Mouse (Mus musculus) intestine, postnatal 0 days (tissue): ENCODE measurements around the gene Kcnh6. TPM values are rescaled to one million over a fixed set of nuclear protein-coding genes. Genes with fewer than 3 reads are reported as not detected.
A peak's percentile ranks its signal among the peaks of the same experiment; 100 is the strongest.

Source experiments
- ATAC-seq: fragments of 200-750 bp; cut with Nextera tagmentation; 2 replicates; pipeline ENCODE4 v1.8.0; 2017; ENCODE audit warnings: mild to moderate bottlenecking, moderate TSS enrichment, moderate library complexity
- H3K27ac ChIP-seq: fragments of 300-500 bp; sonication (generic); 2 replicates; pipeline ENCODE4 v1.5.1; 2014; ENCODE audit warnings: mild to moderate bottlenecking, low read depth, low read length, moderate library complexity
- H3K27me3 ChIP-seq: fragments of 300-500 bp; sonication (generic); replicated peaks from 2 replicates; pipeline ENCODE4 v1.6.1; 2014; ENCODE audit warnings: low read length, mixed read lengths; ENCODE audit not compliant: control insufficient read depth, insufficient read depth
- H3K36me3 ChIP-seq: fragments of 300-500 bp; sonication (generic); 2 replicates; pipeline ENCODE4 v1.6.1; 2014; ENCODE audit warnings: mild to moderate bottlenecking, moderate library complexity; ENCODE audit not compliant: control insufficient read depth, insufficient read depth
- H3K4me1 ChIP-seq: fragments of 300-500 bp; sonication (generic); replicated peaks from 2 replicates; pipeline ENCODE4 v1.6.1; 2014; ENCODE audit warnings: antibody characterized with exemption, low read length, mixed read lengths; ENCODE audit not compliant: control insufficient read depth, insufficient read depth
- H3K4me2 ChIP-seq: fragments of 300-500 bp; sonication (generic); replicated peaks from 2 replicates; pipeline ENCODE4 v1.6.1; 2014; ENCODE audit warnings: low read depth, mild to moderate bottlenecking, moderate library complexity
- H3K4me3 ChIP-seq: fragments of 300-500 bp; sonication (generic); 2 replicates; pipeline ENCODE4 v1.5.1; 2014; ENCODE audit warnings: low read depth, low read length
- H3K9ac ChIP-seq: fragments of 300-500 bp; sonication (generic); 2 replicates; pipeline ENCODE4 v1.6.1; 2014; ENCODE audit warnings: mild to moderate bottlenecking, low read depth, low read length
- H3K9me3 ChIP-seq: fragments of 300-500 bp; sonication (generic); 2 replicates; pipeline ENCODE4 v1.6.1; 2016; ENCODE audit warnings: mixed run types; ENCODE audit not compliant: control insufficient read depth
- CTCF ChIP-seq: sonication (generic); IDR thresholded peaks from 2 replicates; pipeline ENCODE4 v1.5.1; 2016; ENCODE audit warnings: low read depth, mild to moderate bottlenecking, control low read depth, antibody characterized with exemption, moderate library complexity
- WGBS: fragments of 180-500 bp; shearing (Covaris S2); extraction: QIAGEN DNeasy Blood & Tissue Kit; methylation state at CpG from one replicate; pipeline ENCODE4 v1.1.7; 2014; 5-methylcytosine and 5-hydroxymethylcytosine counted together
- polyA plus RNA-seq: library from polyadenylated mRNA; unstranded; fragments of >200 nt; fragmentation: Nextera tagmentation; extraction: Ambion mirVana; gene quantifications from 2 replicates; pipeline ENCODE4 v1.2.1, GENCODE M21; 2015

The Kcnh6 gene
- polyA plus RNA-seq, 1 experiment from 2014 or later, result 1.6 TPM

DNA sequence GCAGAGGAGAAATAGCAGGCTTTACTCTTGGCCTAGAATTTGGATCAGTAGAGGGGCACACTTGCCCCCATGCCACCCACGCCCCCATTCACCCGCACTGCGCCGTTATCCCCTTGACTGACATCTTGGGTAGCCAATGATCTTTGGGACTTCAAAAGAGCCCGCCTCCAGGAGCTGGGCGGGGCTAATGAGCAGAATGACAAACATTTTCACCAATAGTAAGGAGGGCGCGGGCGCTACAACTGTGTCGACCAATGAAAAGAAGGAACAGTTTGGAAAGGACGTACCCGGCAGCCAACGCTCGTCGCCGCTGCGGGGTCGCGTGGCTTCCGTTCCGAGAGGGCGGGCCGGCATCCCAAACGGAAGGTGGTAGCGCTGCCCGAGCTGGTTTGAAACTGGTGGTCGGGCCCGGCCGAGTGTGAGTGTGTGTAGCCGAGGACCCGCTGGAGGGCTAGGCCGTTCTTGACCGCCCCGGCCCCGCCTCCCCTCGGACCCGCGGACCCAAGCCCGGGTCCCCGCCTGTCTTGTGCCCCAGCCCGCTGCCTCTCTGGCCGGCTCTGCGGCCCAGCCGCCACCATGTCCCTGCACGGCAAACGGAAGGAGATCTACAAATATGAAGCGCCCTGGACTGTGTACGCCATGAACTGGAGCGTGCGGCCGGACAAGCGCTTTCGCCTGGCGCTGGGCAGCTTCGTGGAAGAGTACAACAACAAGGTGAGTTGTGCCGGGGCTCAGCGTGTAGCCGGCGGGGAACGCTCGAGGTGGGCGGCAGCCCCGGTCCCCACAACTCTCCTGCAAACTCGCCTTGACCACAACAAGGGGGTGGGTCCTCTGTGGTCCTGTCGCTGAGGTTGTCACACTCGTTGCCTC is 28.9 kb downstream of the Kcnh6 start, which contains the start of gene Dcaf7:
TSS of gene Dcaf7 (plus strand) at position 325 of the 870 bp plus-strand sequence.
- H3K27me3 ChIP-seq, result no peaks in the 10 kb centered on the region
- H3K27ac ChIP-seq, result peak within 1 kb of the TSS; percentile 90
- H3K9ac ChIP-seq, result peak within 1 kb of the TSS; percentile 91
- H3K9me3 ChIP-seq, result no peaks in the 10 kb centered on the region
- H3K4me2 ChIP-seq, result peak within 1 kb of the TSS; percentile 75
- 0 out of 2 replicates have a peak, but pooled peaks cover 3% of the 10 kb centered on the region for H3K4me1 ChIP-seq
- H3K36me3 ChIP-seq, result no peaks in the 10 kb centered on the region
- WGBS, result under 1% methylated on average over 66 of the region's 66 CpGs
- peak; percentile 99 for ATAC-seq
- peak within 1 kb of the TSS; percentile 97 for H3K4me3 ChIP-seq
- TF ChIP-seq CTCF, result no peak

DNA sequence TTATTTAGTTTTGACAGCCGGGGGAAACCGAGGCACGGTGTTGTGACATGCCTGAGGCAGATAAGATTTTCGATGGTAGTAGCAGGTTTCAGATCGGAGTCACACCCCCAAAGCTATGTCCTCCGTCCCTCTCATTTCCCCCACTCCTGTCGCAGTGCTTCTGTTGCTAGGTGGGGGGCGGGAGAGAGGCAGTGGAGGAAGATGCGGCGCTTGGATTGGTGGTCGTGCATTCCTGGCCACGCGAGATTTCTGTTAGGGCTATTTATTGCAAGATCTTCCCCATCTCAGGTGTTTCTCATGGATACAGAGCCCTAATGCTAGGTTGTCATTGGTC is 29.5 kb downstream of the Kcnh6 start:
- under 1% methylated on average over 13 of the region's 13 CpGs for WGBS
- H3K27ac ChIP-seq, result peak overlapping the region; percentile 90
- peak overlapping the region; percentile 75 for H3K4me2 ChIP-seq
- no peaks in the 10 kb centered on the region for H3K9me3 ChIP-seq
- H3K9ac ChIP-seq, result peak overlapping the region; percentile 91
- no peak for ATAC-seq
- TF ChIP-seq CTCF, result peak; percentile 42
- H3K36me3 ChIP-seq, result no peaks in the 10 kb centered on the region
- H3K4me1 ChIP-seq, result 0 out of 2 replicates have a peak, but pooled peaks cover 3% of the 10 kb centered on the region
- H3K27me3 ChIP-seq, result no peaks in the 10 kb centered on the region
- H3K4me3 ChIP-seq, result peak overlapping the region; percentile 97

DNA sequence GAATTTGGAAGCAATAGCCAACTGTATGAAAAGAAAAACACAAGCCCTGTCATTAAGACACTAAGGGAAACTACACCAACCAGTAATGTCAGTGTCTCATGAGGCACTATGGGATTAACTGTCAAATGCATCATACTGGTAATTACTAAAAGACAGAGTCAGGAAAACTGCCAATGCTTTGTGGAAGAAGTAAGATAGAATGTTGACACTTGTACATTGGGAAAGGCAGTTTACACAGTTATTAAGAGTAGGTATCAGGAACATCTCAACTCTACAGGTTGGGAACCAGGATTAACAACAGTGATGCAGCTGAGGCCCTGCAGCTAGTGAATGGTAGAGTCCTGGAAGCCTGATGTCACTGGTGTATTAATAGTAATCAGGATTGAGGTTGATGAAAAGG is 36.4 kb downstream of the Kcnh6 start:
- ATAC-seq, result no peak

DNA sequence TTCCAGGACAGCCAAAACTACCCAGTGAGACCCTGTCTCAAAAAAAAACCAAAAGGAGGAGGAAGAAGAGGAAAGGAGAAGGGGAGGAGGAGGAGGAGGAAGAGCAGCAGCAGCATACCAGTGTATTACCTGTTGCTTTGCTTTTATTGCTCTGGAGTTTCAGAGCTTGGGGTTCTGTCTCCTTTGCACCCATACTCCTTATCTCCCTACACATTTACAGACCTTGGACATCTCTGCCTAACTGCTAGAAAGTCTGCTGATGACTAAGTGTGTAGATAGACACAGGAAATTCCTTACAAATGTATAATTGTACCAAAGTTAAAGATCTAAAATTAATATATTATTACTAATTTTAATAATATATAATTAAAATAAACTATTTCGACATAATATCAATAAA is 37.3 kb downstream of the Kcnh6 start:
- Histone ChIP-seq H3K36me3 (peaks cover 32% of the 10 kb centered on the region), H3K9ac (no peak overlapping the region), H3K4me1 (no peaks in the 10 kb centered on the region), H3K27ac (no peak overlapping the region), H3K9me3 (no peaks in the 10 kb centered on the region), H3K4me3 (no peak overlapping the region), H3K4me2 (no peak overlapping the region), H3K27me3 (no peaks in the 10 kb centered on the region)
- ATAC-seq, result no peak; the same call in 1 of the 2 replicates
- TF ChIP-seq CTCF, result no peak
- WGBS, result 89% methylated on average over 1 of the region's 1 CpGs

More for the DNA sequence above, 36.4 kb downstream of the Kcnh6 start:
- Histone ChIP-seq H3K9me3 (no peaks in the 10 kb centered on the region), H3K4me1 (no peaks in the 10 kb centered on the region), H3K4me3 (no peak overlapping the region), H3K9ac (no peak overlapping the region), H3K27ac (no peak overlapping the region), H3K27me3 (no peaks in the 10 kb centered on the region), H3K36me3 (peaks cover 27% of the 10 kb centered on the region), H3K4me2 (no peak overlapping the region)
- no peak for TF ChIP-seq CTCF

DNA sequence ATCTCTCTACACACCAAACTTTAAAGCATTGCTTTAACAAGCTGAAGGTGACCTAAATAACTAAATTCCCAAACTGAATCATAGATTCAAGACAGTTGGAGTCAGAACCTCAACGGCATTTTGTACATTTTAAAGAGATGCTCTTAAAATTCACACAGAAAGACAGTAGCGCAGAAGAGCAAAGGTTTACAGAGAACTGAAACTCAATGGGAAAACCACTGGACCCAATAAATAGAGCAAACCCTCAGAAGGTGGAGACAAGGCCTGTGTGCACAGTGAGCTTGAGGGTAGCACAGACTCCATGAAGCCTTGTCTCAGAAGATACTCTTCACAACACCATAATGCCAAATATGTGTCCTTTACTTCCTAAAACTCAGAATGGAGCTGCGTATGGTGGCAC is 37.9 kb downstream of the Kcnh6 start:
- H3K9me3 ChIP-seq, result no peaks in the 10 kb centered on the region

DNA sequence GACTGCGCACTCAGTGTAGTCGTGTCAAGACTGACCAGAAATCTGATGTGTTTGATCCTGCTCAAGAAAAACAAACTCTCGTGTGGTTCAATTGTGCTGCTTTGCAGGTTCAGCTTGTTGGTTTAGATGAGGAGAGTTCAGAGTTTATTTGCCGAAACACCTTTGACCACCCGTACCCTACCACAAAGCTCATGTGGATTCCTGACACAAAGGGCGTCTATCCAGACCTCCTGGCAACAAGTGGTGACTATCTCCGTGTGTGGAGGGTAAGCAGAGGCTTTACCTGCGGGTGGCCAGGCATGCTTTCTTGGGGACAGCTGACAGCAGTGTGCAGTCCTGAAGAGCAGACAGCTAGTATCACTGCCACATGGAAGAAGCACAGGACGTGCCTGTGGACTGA is 38.7 kb downstream of the Kcnh6 start:
- no peak overlapping the region for H3K4me3 ChIP-seq
- H3K9me3 ChIP-seq, result no peaks in the 10 kb centered on the region
- H3K36me3 ChIP-seq, result peaks cover 42% of the 10 kb centered on the region
- H3K27ac ChIP-seq, result 0 out of 2 replicates have a peak overlapping the region, but pooled peaks have one; percentile 5
- H3K27me3 ChIP-seq, result no peaks in the 10 kb centered on the region
- no peak for TF ChIP-seq CTCF
- no peak overlapping the region for H3K9ac ChIP-seq
- 78% methylated on average over 9 of the region's 9 CpGs for WGBS
- no peak overlapping the region for H3K4me2 ChIP-seq
- H3K4me1 ChIP-seq, result no peaks in the 10 kb centered on the region
- no peak for ATAC-seq

More for the DNA sequence above, 37.9 kb downstream of the Kcnh6 start:
- no peaks in the 10 kb centered on the region for H3K27me3 ChIP-seq
- TF ChIP-seq CTCF, result no peak
- no peak overlapping the region for H3K27ac ChIP-seq
- no peak overlapping the region for H3K4me3 ChIP-seq
- H3K4me1 ChIP-seq, result no peaks in the 10 kb centered on the region
- H3K4me2 ChIP-seq, result no peak overlapping the region
- H3K36me3 ChIP-seq, result peaks cover 34% of the 10 kb centered on the region
- ATAC-seq, result no peak
- H3K9ac ChIP-seq, result no peak overlapping the region
- WGBS, result 98% methylated on average over 3 of the region's 3 CpGs
